Mouse (Mus musculus): ENCODE measurements around the gene Pabpc4. TPM values are rescaled to one million over a fixed set of nuclear protein-coding genes. Genes with fewer than 3 reads are reported as not detected.

Gene Pabpc4
- polyA plus RNA-seq, 1 experiment from 2014 or later: 56.2 TPM

DNA sequence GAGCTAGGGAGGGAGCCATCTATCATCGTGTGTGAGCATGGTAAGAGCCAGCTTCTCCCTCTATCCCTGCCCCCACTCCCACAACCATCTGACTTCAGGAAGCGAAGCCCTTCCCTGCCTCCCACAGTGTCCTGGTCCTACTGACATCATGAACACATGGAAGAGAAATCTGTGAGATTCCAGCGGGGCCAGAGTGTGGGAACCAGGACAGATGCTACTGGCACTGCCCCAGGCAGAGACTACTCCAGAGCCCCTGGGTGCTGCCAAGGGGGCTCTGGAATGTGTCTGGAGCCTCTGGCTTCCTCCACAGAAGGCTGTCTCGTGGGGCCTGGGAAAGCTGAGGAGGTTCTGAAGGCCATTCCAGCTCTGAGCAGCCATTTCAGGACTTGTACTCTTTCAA lies 34.4 kb upstream of the Pabpc4 start:
- H3K4me3 ChIP-seq (ENCODE audit: low read depth, low read length): no peak overlapping the region
- no peak for DNase-seq (ENCODE audit: low spot score)
- H3K9ac ChIP-seq (ENCODE audit: low read length): no peak overlapping the region
- ATAC-seq (ENCODE audit: insufficient number of reproducible peaks, low FRiP score, low TSS enrichment, low read depth): no peak
- H3K27ac ChIP-seq (replicated peaks; ENCODE audit: low read depth, low read length): no peak overlapping the region
- peaks cover 10% of the 10 kb centered on the region for H3K27me3 ChIP-seq (ENCODE audit: control insufficient read depth, insufficient read depth, low read length)
- no peaks in the 10 kb centered on the region for H3K9me3 ChIP-seq (ENCODE audit: control insufficient read depth, low read length)
- 22% methylated on average over 4 of the region's 4 CpGs for WGBS
- no peaks in the 10 kb centered on the region for H3K36me3 ChIP-seq (ENCODE audit: control insufficient read depth, insufficient read depth, low read length)
- no peak overlapping the region for H3K4me2 ChIP-seq (ENCODE audit: low read depth, severe bottlenecking)
- peaks cover 9% of the 10 kb centered on the region for H3K4me1 ChIP-seq (ENCODE audit: control insufficient read depth, insufficient read depth, low read length)

DNA sequence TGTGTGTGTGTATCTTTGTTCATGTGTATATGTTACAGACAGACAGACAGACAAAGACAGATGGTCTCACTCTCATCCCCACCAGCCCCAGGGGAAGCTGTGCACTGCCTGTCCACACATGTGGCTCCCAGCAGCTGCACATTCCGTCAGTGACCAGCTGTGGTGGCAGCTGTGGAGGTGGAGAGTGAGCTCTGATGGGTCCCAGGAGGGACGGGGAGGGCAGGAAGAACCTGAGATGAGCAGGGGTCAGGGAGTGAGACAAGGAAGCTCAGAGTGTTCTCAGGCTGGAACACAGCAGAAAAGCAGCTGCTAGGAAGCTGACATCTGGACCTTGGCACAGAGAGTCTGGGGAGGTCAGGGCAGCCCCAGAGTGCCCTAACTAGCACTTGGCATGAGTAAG lies 33.9 kb upstream of the Pabpc4 start:
- ATAC-seq (ENCODE audit: insufficient number of reproducible peaks, low FRiP score, low TSS enrichment, low read depth) (no peak), DNase-seq (ENCODE audit: low spot score) (no peak)
- no peak overlapping the region for H3K4me2 ChIP-seq (ENCODE audit: low read depth, severe bottlenecking)
- no peak overlapping the region for H3K9ac ChIP-seq (ENCODE audit: low read length)
- H3K27ac ChIP-seq (replicated peaks; ENCODE audit: low read depth, low read length): no peak overlapping the region
- H3K4me1 ChIP-seq (ENCODE audit: control insufficient read depth, insufficient read depth, low read length): peaks cover 10% of the 10 kb centered on the region
- H3K27me3 ChIP-seq (ENCODE audit: control insufficient read depth, insufficient read depth, low read length): peaks cover 15% of the 10 kb centered on the region
- 8% methylated on average over 2 of the region's 2 CpGs for WGBS
- no peaks in the 10 kb centered on the region for H3K9me3 ChIP-seq (ENCODE audit: control insufficient read depth, low read length)
- no peak overlapping the region for H3K4me3 ChIP-seq (ENCODE audit: low read depth, low read length)
- no peaks in the 10 kb centered on the region for H3K36me3 ChIP-seq (ENCODE audit: control insufficient read depth, insufficient read depth, low read length)

DNA sequence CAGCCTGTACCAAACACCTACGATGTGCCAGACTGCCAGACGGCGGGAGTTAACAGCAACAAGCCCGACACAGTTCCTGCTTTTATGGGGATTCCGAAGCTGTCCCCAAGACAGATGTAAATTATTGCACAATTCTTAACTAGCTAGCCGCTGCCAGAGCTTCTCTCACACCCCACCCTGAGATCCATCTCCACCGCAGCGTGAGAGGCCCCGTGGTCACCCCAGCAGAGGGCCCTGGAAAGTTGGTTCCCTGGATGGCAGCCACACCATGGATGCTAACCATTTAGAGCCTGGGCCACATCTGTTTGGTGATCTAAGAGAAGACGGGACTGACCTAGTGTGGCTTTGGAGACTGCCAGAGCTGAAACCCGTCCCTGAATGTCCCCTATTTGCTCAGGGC lies 33.0 kb upstream of the Pabpc4 start:
- Histone ChIP-seq H3K4me3 (ENCODE audit: low read depth, low read length) (no peak overlapping the region), H3K9ac (ENCODE audit: low read length) (no peak overlapping the region), H3K4me2 (ENCODE audit: low read depth, severe bottlenecking) (no peak overlapping the region), H3K4me1 (ENCODE audit: control insufficient read depth, insufficient read depth, low read length) (peaks cover 17% of the 10 kb centered on the region), H3K27me3 (ENCODE audit: control insufficient read depth, insufficient read depth, low read length) (peaks cover 23% of the 10 kb centered on the region), H3K36me3 (ENCODE audit: control insufficient read depth, insufficient read depth, low read length) (no peaks in the 10 kb centered on the region), H3K27ac (replicated peaks; ENCODE audit: low read depth, low read length) (no peak overlapping the region), H3K9me3 (ENCODE audit: control insufficient read depth, low read length) (no peaks in the 10 kb centered on the region)
- 43% methylated on average over 11 of the region's 11 CpGs for WGBS
- ATAC-seq (ENCODE audit: insufficient number of reproducible peaks, low FRiP score, low TSS enrichment, low read depth): no peak
- no peak for DNase-seq (ENCODE audit: low spot score)

DNA sequence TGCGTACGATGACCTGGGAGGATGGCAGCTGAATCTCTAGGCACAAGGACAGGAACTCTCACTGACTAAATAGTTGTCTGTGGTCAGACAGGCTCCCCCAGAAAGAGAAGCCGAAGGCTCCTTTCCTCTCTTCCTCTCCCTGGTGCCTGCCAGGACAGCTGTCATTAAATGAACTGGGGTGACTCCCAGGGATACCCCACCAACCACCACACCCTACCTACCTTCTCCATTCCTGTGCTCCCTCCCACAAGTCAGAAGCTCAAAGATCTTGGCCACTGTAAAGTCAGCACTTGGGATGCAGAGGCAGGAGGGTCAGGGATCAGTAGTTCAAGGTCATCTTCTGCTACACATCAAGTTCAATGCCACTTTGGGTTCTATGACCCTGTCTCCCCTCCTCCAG lies 29.3 kb upstream of the Pabpc4 start:
- H3K9ac ChIP-seq (ENCODE audit: low read length): no peak overlapping the region
- H3K9me3 ChIP-seq (ENCODE audit: control insufficient read depth, low read length): no peaks in the 10 kb centered on the region
- 74% methylated on average over 3 of the region's 3 CpGs for WGBS
- no peaks in the 10 kb centered on the region for H3K36me3 ChIP-seq (ENCODE audit: control insufficient read depth, insufficient read depth, low read length)
- H3K4me3 ChIP-seq (ENCODE audit: low read depth, low read length): no peak overlapping the region
- peaks cover 24% of the 10 kb centered on the region for H3K4me1 ChIP-seq (ENCODE audit: control insufficient read depth, insufficient read depth, low read length)
- H3K27me3 ChIP-seq (ENCODE audit: control insufficient read depth, insufficient read depth, low read length): peaks cover 27% of the 10 kb centered on the region
- H3K4me2 ChIP-seq (ENCODE audit: low read depth, severe bottlenecking): no peak overlapping the region
- no peak overlapping the region for H3K27ac ChIP-seq (replicated peaks; ENCODE audit: low read depth, low read length)
- no peak for DNase-seq (ENCODE audit: low spot score)
- no peak for ATAC-seq (ENCODE audit: insufficient number of reproducible peaks, low FRiP score, low TSS enrichment, low read depth)

DNA sequence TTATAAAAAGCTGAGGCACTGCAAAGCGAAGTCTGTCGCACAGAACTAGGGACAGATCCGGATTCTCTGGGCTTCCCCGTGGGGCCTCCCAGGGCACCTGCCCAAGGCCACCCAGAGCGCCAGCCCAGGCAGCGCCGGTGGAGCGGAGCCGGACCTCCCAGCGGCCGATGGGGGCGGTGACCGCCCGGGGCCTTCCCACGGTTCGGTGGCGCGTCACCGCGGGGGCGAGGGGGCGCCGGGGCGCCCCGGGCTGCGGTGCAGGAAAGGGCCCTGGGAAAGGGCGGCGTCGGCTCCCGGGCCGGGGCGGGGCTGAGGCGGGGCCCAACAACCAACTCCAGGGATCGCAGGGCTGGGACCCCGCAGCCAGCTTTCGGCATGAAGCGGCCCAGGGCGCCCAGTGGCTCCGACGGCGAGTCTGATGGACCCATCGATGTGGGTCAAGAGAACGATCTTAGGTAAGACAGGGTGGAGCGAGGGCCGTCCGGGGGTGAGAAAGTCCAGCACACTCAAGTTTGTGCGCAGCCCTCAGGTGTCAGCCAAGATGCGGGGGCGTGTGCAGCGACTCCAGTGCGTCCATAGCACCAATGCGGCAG lies 28.6 kb upstream of the Pabpc4 start, which contains the start of gene Heyl:
TSS of gene Heyl (plus strand) at position 65 of the 593 bp plus-strand sequence.
- no peaks in the 10 kb centered on the region for H3K36me3 ChIP-seq (ENCODE audit: control insufficient read depth, insufficient read depth, low read length)
- H3K4me2 ChIP-seq (ENCODE audit: low read depth, severe bottlenecking): peak within 1 kb of the TSS; percentile 86
- DNase-seq (ENCODE audit: low spot score): peak; percentile 46
- peak within 1 kb of the TSS; percentile 37 for H3K4me3 ChIP-seq (ENCODE audit: low read depth, low read length)
- 2% methylated on average over 46 of the region's 52 CpGs for WGBS
- H3K27ac ChIP-seq (replicated peaks; ENCODE audit: low read depth, low read length): no peak within 1 kb of the TSS
- peaks cover 24% of the 10 kb centered on the region for H3K27me3 ChIP-seq (ENCODE audit: control insufficient read depth, insufficient read depth, low read length)
- no peak for ATAC-seq (ENCODE audit: insufficient number of reproducible peaks, low FRiP score, low TSS enrichment, low read depth)
- peaks cover 20% of the 10 kb centered on the region for H3K4me1 ChIP-seq (ENCODE audit: control insufficient read depth, insufficient read depth, low read length)
- H3K9ac ChIP-seq (ENCODE audit: low read length): peak within 1 kb of the TSS; percentile 30; the same call in 1 of the 2 replicates
- no peaks in the 10 kb centered on the region for H3K9me3 ChIP-seq (ENCODE audit: control insufficient read depth, low read length)

DNA sequence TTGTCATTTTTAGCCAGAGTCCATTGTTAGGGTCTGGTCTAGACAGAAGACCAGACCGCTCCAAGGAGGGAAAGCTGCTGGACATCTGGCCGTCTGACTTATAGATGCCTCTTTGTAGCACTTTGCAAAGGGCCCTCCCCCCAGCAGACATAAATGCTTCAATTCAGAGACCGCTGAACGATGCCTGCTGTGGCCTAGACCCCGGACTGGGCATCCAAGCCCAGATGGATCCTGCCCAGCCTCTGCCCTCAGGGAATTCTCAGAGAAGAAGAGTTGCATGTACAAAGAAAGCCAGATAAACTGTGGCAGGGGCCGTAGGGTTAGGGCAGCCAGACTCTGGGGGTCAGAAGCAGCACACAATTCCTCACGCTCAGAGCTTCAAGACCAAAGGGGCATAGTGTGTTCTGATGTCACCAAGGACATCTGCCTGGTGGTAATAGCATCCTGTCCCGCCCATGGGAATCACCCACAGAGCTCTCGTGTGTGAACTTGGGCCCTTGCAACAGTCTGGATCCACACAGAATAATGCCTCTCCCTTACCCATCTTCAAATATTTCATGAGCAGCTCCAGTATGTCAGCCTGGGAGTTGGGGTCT lies 26.2 kb upstream of the Pabpc4 start:
- Histone ChIP-seq H3K27ac (replicated peaks; ENCODE audit: low read depth, low read length) (no peak overlapping the region), H3K36me3 (ENCODE audit: control insufficient read depth, insufficient read depth, low read length) (no peaks in the 10 kb centered on the region), H3K27me3 (ENCODE audit: control insufficient read depth, insufficient read depth, low read length) (peaks cover 20% of the 10 kb centered on the region), H3K4me2 (ENCODE audit: low read depth, severe bottlenecking) (no peak overlapping the region), H3K4me3 (ENCODE audit: low read depth, low read length) (no peak overlapping the region), H3K9ac (ENCODE audit: low read length) (no peak overlapping the region), H3K4me1 (ENCODE audit: control insufficient read depth, insufficient read depth, low read length) (peaks cover 29% of the 10 kb centered on the region), H3K9me3 (ENCODE audit: control insufficient read depth, low read length) (no peaks in the 10 kb centered on the region)
- ATAC-seq (ENCODE audit: insufficient number of reproducible peaks, low FRiP score, low TSS enrichment, low read depth) (no peak), DNase-seq (ENCODE audit: low spot score) (no peak)
- WGBS: 65% methylated on average over 9 of the region's 9 CpGs

DNA sequence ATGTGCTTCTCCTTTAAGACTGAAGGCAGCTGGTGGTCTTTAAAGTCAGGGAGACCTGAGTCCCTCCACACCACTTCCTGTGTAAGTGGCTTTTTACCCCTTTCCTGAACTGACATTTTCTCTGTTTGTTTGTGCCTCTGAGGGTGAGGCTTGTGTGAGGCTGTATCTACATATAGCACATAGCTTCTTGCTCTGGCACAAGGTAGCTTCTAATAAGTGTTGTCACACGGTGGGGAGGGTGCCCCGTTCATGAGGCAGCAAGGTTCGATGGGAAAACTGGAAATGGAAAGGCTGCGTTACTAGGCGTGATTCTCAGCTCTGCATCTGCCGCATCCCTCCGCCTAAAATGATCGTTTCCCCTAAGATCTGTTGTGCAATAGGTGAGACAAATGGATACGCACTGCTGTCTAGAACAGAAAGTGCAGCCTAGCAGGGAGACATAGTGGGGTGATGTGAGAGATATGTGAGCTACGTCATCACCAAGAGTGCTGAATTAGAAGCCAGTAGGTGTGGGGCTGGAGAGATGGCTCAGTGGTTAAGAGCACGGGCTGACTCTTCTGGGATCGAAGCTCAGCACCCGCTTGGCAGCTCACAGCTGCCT lies 25.6 kb upstream of the Pabpc4 start:
- no peak overlapping the region for H3K27ac ChIP-seq (replicated peaks; ENCODE audit: low read depth, low read length)
- H3K4me3 ChIP-seq (ENCODE audit: low read depth, low read length): no peak overlapping the region
- WGBS: 84% methylated on average over 13 of the region's 13 CpGs
- no peak overlapping the region for H3K9ac ChIP-seq (ENCODE audit: low read length)
- DNase-seq (ENCODE audit: low spot score) (no peak), ATAC-seq (ENCODE audit: insufficient number of reproducible peaks, low FRiP score, low TSS enrichment, low read depth) (no peak)
- H3K27me3 ChIP-seq (ENCODE audit: control insufficient read depth, insufficient read depth, low read length): peaks cover 20% of the 10 kb centered on the region
- no peaks in the 10 kb centered on the region for H3K36me3 ChIP-seq (ENCODE audit: control insufficient read depth, insufficient read depth, low read length)
- H3K9me3 ChIP-seq (ENCODE audit: control insufficient read depth, low read length): no peaks in the 10 kb centered on the region
- H3K4me2 ChIP-seq (ENCODE audit: low read depth, severe bottlenecking): no peak overlapping the region
- peaks cover 29% of the 10 kb centered on the region for H3K4me1 ChIP-seq (ENCODE audit: control insufficient read depth, insufficient read depth, low read length)

DNA sequence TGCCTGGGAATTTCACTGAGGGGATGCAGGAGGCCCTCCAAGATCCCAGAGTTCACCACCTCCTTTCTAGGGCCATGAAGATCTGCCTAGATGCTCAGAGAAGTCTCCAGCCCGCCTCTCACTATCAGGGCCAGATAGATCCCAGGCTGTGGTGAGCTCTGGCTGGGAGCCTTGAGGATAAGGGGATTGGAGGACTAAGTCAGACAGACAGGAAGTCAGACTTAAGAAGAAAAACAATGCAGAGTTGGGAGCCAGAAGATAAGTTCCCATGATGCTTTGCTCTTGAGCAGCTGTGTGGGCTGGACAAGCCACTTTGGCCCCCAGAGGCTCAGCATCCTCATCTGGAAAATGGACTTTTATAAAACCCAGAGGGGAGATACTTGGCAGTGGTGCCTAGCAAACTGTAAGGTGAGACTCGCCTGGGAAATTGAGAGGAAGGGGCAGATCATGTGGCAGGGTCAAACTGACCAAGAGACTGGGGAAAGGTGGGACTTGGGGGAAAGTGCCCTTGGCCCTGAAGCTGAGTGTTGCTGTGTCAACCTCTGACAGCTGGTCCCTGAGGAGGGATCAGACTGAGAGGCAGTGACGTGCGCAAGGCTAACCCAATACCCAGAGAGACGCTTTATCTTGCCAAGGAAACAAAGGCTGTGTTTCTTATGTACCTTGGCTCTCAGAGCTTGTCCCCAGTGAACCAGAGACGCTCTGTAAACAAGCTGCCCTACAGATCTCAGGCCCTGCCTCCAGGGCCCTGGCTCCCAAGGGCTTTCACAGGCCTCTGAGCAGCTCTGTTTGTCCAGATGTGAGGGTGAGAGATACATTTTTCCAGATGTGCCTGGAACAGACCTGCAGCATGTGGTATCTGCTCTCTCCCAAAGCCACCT lies 24.5 kb upstream of the Pabpc4 start:
- H3K36me3 ChIP-seq (ENCODE audit: control insufficient read depth, insufficient read depth, low read length): no peaks in the 10 kb centered on the region
- H3K4me3 ChIP-seq (ENCODE audit: low read depth, low read length): no peak overlapping the region
- H3K27ac ChIP-seq (replicated peaks; ENCODE audit: low read depth, low read length): no peak overlapping the region
- no peak for ATAC-seq (ENCODE audit: insufficient number of reproducible peaks, low FRiP score, low TSS enrichment, low read depth)
- peaks cover 17% of the 10 kb centered on the region for H3K27me3 ChIP-seq (ENCODE audit: control insufficient read depth, insufficient read depth, low read length)
- H3K4me1 ChIP-seq (ENCODE audit: control insufficient read depth, insufficient read depth, low read length): peaks cover 29% of the 10 kb centered on the region
- no peaks in the 10 kb centered on the region for H3K9me3 ChIP-seq (ENCODE audit: control insufficient read depth, low read length)
- WGBS: 70% methylated on average over 6 of the region's 6 CpGs
- no peak for DNase-seq (ENCODE audit: low spot score)
- no peak overlapping the region for H3K9ac ChIP-seq (ENCODE audit: low read length)
- H3K4me2 ChIP-seq (ENCODE audit: low read depth, severe bottlenecking): no peak overlapping the region
